Mouse (Mus musculus): Measurements from ENCODE around the gene Ptprd.

GRCm38 (mm10) chr4:76459621-76460020, 1752.1 kb downstream of the Ptprd start:
- TF ChIP-seq MAFK (IDR thresholded peaks at IDR 0.05; ENCODE audit: insufficient read depth, low read depth, low read length) (no peak), ZNF384 (IDR thresholded peaks at IDR 0.05; ENCODE audit: low read depth, low read length) (no peak), HCFC1 (IDR thresholded peaks at IDR 0.05; ENCODE audit: borderline replicate concordance, insufficient read depth, low read length) (no peak)
